Mouse (Mus musculus) CH12F3 (cell line): ENCODE results near the gene Stk16.

Source experiments
- in situ Hi-C: fragments of 300-500 bp; cut with MboI; formaldehyde crosslinking; loops from 2 replicates; pipeline ENCODE4 v1.14.3; 2020; ENCODE audit warnings: low sequenced_read_pairs

Stk16 gene

GRCm38 (mm10) chr1:75264091-75264880 lies 53.6 kb downstream of the Stk16 start, which contains the start of gene Ptprn:
Gene Ptprn, minus strand, starts transcription at chr1:75264502.
- in situ Hi-C loops, result no loop called here
